Mouse (Mus musculus): ENCODE data around the gene Rbbp5.
A peak's percentile ranks its signal among the peaks of the same experiment; 100 is the strongest.

Rbbp5 gene

GRCm38 (mm10) chr1:132541824-132542599 lies 64.8 kb downstream of the Rbbp5 start:
- DNase-seq, result no peak

- DNase-seq, result peak; percentile 84
Measured at GRCm38 (mm10) chr1:132542762-132543306, 65.7 kb downstream of the Rbbp5 start, which contains the start of gene Cntn2. Gene Cntn2, minus strand, starts transcription at chr1:132543256.

- DNase-seq, result no peak
Measured at GRCm38 (mm10) chr1:132543789-132544188, 66.6 kb downstream of the Rbbp5 start.
